Mouse (Mus musculus) ES-E14 (cell line): ENCODE data around the gene Rasl11a.

Source experiments
- CHD2 ChIP-seq: IDR thresholded peaks from 2 replicates; pipeline ENCODE4 v1.6.1; 2014; ENCODE audit warnings: mild to moderate bottlenecking, low read depth, low read length, inconsistent platforms
- HCFC1 ChIP-seq: IDR thresholded peaks from 2 replicates; pipeline ENCODE4 v1.6.1; 2012; ENCODE audit warnings: low read length, inconsistent platforms, borderline replicate concordance; ENCODE audit not compliant: insufficient read depth
- MAFK ChIP-seq: IDR thresholded peaks from 2 replicates; pipeline ENCODE4 v1.6.1; 2014; ENCODE audit warnings: mild to moderate bottlenecking, low read depth, low read length, inconsistent platforms; ENCODE audit not compliant: insufficient read depth
- ZC3H11A ChIP-seq: IDR thresholded peaks from 2 replicates; pipeline ENCODE4 v1.6.1; 2012; ENCODE audit warnings: low read depth, mild to moderate bottlenecking, inconsistent platforms, low read length, borderline replicate concordance
- ZNF384 ChIP-seq: IDR thresholded peaks from 2 replicates; pipeline ENCODE4 v1.6.1; 2012; ENCODE audit warnings: low read depth, low read length, inconsistent platforms

- no peak for TF ChIP-seq MAFK
- TF ChIP-seq CHD2: no peak
- no peak for TF ChIP-seq ZC3H11A
- TF ChIP-seq HCFC1: no peak
- no peak for TF ChIP-seq ZNF384
Observed at GRCm38 (mm10) chr5:146817583-146817982, 27.3 kb upstream of the Rasl11a start.
